Mouse (Mus musculus): ENCODE results near the gene Cenpe. TPM values are rescaled to one million over a fixed set of nuclear protein-coding genes. Genes with fewer than 3 reads are reported as not detected.
"Not testable (repeated sequence)": the region's sequence is repeated elsewhere in the genome, so short reads cannot be mapped to it uniquely, and the experiment has no call there.

Cenpe gene
- polyA plus RNA-seq (2015; fragmentation: Nextera tagmentation; extraction: Ambion mirVana): 14.9 TPM in 2 replicates

DNA sequence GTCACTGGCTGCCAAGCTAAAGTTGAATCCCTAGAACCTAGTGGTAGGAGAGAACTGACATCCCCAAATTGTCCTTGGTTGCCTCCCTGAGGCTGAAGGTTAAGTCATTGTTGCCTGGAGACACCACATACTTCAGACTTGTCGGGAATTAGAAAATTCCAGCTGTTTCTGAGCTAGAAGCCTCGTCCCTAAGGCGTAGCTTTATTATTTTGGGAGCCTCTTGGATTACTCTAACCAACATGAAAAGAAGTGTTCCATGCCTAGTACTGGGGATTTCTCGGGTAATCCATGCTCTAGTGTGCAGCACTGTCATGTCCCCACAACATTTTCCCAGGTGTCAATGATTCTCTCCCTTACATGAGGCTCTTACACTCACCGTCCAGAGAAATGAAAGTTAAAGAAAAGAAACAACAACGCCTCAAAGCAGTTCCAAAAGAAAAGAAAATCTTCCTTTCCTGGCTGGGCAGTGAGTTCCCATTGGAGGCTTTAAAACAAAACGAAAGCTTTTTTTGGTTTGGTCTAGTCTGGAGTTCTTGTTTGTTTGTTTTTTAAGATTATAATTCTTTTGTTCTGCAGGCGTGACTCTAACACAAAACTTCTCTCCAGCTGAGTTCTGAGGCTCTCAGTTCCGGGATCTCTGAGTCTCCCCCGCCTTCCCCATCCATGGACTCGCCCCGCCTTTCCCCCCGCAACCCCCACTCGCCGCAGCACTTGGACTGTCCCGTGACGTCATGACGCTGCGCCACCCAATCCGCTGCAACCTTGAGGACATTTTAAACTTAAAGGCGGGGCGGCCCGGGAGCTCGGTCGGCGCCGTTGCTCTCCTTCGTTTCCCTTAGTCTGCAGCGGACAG, at the start of gene Cenpe:
Gene Cenpe, plus strand, starts transcription at position 733 of the 853 bp plus-strand sequence.
- H3K9me3 ChIP-seq: no peaks in the 10 kb centered on the region
- H3K36me3 ChIP-seq: peaks cover 11% of the 10 kb centered on the region
- H3K9ac ChIP-seq (replicated peaks): peak within 1 kb of the TSS; percentile 71
- H3K27me3 ChIP-seq: no peaks in the 10 kb centered on the region
- 2% methylated on average over 29 of the region's 29 CpGs for WGBS
- no peak within 1 kb of the TSS for H3K27ac ChIP-seq
- H3K4me3 ChIP-seq (replicated peaks): peak within 1 kb of the TSS; percentile 88
- ATAC-seq: peak; percentile 96
- peaks cover 21% of the 10 kb centered on the region for H3K4me1 ChIP-seq (replicated peaks)
- H3K4me2 ChIP-seq (replicated peaks): peak within 1 kb of the TSS; percentile 92

DNA sequence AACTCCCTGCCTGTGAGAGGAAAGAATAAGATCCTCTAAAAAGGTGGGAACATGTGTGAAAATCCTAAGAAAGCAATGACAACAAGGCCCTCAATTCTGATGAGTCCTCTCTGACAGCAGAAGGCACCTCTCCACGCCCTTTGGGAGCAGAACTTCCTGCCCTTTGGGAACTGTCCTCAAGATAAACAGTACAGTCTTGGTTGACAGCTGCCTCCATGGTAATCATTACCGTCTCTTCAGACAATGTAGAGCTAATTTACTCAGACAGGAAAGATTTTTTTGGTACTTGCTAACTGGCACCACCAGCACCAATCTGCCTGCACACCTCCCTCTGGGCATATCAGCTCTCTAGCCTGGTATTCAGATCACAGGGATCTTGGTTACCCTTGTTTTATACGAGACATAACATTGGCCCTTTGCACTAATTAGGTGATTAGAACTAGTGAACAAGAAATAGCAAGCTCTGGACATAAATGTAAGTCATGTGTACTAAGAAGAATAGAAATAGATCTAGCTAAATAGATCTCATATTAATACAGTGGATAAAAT, 40.4 kb upstream of the Cenpe start:
- no peak overlapping the region for H3K4me2 ChIP-seq (replicated peaks)
- no peak overlapping the region for H3K27ac ChIP-seq
- 65% methylated on average over 3 of the region's 3 CpGs for WGBS
- no peaks in the 10 kb centered on the region for H3K9me3 ChIP-seq
- no peak overlapping the region for H3K4me3 ChIP-seq (replicated peaks)
- no peaks in the 10 kb centered on the region for H3K27me3 ChIP-seq
- ATAC-seq: no peak
- H3K9ac ChIP-seq (replicated peaks): no peak overlapping the region
- H3K4me1 ChIP-seq (replicated peaks): no peaks in the 10 kb centered on the region
- no peaks in the 10 kb centered on the region for H3K36me3 ChIP-seq

DNA sequence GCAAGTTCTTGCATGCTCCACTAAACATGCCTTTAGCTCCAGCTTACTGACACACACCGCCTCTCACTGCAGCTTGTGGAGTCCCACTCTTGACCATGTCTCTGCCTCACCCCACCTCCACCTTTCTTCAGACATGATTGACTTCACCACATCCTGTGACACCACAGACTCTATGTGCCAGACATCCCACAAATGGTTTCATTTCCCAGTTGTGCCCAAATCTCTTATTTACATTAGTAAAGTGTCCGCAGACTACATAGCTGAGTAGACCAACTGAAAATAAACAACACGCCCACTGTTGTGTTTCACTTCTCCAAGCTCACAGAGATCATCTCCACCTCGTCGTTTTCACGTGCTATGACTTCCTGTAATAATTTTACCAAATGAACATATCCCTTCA, 20.5 kb upstream of the Cenpe start:
- 90% methylated on average over 6 of the region's 6 CpGs for WGBS

DNA sequence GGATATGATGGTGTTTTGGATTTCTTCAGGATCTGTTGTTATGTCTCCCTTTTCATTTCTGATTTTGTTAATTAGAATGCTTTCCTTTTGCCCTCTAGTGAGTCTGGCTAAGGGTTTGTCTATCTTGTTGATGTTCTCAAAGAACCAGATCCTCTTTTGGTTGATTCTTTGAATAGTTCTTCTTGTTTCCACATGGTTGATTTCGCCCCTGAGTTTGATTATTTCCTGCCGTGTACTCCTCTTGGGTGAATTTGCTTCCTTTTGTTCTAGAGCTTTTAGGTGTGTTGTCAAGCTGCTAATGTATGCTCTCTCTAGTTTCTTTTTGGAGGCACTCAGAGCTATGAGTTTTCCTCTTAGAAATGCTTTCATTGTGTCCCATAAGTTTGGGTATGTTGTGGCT, 14.3 kb upstream of the Cenpe start:
- H3K36me3 ChIP-seq; H3K4me2 ChIP-seq (replicated peaks); H3K27me3 ChIP-seq; H3K9me3 ChIP-seq; H3K27ac ChIP-seq; H3K4me1 ChIP-seq (replicated peaks); ATAC-seq; H3K4me3 ChIP-seq (replicated peaks); H3K9ac ChIP-seq (replicated peaks): not testable (repeated sequence)
- 69% methylated on average over 2 of the region's 2 CpGs for WGBS

More for the DNA sequence above, 20.5 kb upstream of the Cenpe start:
- no peaks in the 10 kb centered on the region for H3K9me3 ChIP-seq
- ATAC-seq: no peak
- no peak overlapping the region for H3K4me2 ChIP-seq (replicated peaks)
- H3K4me1 ChIP-seq (replicated peaks): no peaks in the 10 kb centered on the region
- no peaks in the 10 kb centered on the region for H3K27me3 ChIP-seq
- no peak overlapping the region for H3K4me3 ChIP-seq (replicated peaks)
- no peak overlapping the region for H3K27ac ChIP-seq
- no peak overlapping the region for H3K9ac ChIP-seq (replicated peaks)
- no peaks in the 10 kb centered on the region for H3K36me3 ChIP-seq

DNA sequence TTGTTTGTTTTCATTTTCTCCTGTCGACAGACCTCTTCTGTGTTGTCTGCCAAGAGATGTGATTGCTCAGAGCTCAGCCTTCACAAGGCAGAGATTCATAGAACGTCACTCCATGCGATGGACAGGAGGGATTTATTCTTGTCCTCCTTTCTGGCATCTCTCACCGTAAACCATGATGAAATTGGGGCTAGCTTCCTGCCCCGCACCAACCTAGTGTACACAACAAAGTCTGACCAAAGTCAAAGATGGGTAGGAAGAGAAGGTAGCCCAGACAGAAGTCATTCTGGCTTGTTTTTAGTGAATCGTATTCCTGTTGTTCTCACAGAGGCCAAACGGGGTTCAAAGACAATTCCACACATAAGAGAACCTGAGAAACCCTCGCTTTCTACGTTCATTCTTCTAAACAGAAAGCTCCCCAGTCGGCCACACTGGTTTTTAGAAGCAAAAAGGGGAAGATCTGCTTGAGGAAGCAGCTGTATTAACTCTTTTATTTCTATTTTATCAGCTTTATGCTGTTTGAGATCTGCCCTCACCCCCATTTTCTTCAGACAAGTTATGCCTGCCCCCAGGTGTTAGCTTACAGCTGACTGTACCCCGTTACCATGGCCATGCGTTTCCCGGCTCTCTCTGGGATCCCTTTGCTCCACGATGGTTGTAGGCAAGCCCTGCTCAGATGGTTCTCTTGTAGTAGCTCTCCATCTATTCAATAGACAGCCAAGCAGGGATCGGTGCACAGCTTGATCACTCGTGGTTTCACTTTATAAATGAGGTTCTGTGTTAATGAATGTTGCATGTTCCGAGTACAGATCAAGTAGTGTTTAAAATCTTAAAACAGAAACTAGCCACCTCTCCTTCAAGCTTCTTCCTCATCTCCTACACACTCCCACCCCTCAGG, 11.7 kb upstream of the Cenpe start:
- H3K9ac ChIP-seq (replicated peaks): no peak overlapping the region
- H3K27ac ChIP-seq: no peak overlapping the region
- H3K36me3 ChIP-seq: no peaks in the 10 kb centered on the region
- H3K9me3 ChIP-seq: no peaks in the 10 kb centered on the region
- H3K27me3 ChIP-seq: no peaks in the 10 kb centered on the region
- ATAC-seq: no peak
- no peak overlapping the region for H3K4me2 ChIP-seq (replicated peaks)
- 89% methylated on average over 17 of the region's 17 CpGs for WGBS
- no peaks in the 10 kb centered on the region for H3K4me1 ChIP-seq (replicated peaks)
- no peak overlapping the region for H3K4me3 ChIP-seq (replicated peaks)

DNA sequence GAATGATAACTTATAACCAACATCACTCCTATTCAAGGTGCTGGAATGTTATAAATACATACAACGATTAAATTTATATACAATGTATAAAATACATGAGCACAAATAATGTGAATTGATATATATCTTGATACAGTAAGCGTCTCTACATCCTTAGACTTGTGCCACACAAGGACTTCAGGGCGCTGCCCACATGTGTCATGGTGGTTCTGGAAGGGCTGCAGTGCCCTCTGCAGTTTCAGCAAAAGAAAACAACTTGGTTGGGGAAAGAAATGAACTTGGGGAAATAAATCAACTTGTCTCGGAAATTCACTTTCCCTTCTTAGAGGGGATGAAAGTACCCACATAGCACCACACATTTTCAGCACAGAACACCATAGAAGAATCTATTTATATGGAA, 5.7 kb upstream of the Cenpe start:
- Histone ChIP-seq H3K36me3 (no peaks in the 10 kb centered on the region), H3K27me3 (no peaks in the 10 kb centered on the region), H3K9me3 (no peaks in the 10 kb centered on the region), H3K4me1 (replicated peaks) (peaks cover under 1% of the 10 kb centered on the region; the same call in 1 of the 2 replicates), H3K4me2 (replicated peaks) (no peak overlapping the region), H3K4me3 (replicated peaks) (no peak overlapping the region), H3K9ac (replicated peaks) (no peak overlapping the region), H3K27ac (no peak overlapping the region)
- ATAC-seq: 0 out of 2 replicates have a peak, but pooled peaks have one; percentile 58
- 47% methylated on average over 4 of the region's 4 CpGs for WGBS

DNA sequence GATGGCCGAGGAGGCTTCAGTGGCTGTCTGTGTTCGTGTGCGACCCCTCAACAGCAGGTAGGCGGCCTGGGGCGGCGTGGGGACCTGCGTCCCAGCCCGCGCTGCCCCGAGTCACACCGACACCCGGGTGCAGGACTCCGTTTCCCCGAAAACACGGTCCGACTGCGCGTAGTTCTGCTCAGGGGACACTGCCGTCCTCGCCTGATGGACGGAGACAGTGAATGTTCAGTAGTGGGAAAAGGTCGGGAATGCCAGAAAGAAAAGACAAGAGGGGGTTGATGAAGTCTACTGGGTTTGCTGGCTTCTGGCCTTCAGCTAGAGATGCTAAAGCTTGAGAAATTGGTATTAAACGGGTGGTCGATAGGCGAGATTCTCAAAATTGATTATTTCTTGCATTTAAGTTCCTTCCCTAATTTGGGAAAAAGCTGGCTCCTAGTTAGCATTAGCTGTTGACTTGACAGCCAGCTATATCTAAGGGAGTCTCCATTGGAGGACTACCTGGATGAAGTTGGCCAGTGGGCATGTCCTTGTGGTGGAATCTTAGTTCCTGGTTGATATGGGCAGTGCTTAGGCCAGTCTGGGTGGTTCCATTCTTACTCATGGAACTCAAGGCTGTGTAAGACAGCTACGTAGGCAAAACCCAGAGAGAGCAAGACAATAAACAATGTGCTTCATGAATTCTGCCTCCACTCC, 467 bp downstream of the Cenpe start:
- under 1% methylated on average over 25 of the region's 26 CpGs for WGBS
- peaks cover 21% of the 10 kb centered on the region for H3K4me1 ChIP-seq (replicated peaks)
- peak overlapping the region; percentile 92 for H3K4me2 ChIP-seq (replicated peaks)
- H3K9ac ChIP-seq (replicated peaks): peak overlapping the region; percentile 71
- no peaks in the 10 kb centered on the region for H3K27me3 ChIP-seq
- H3K4me3 ChIP-seq (replicated peaks): peak overlapping the region; percentile 88
- peaks cover 11% of the 10 kb centered on the region for H3K36me3 ChIP-seq
- 0 out of 2 replicates have a peak, but pooled peaks have one; percentile 29 for ATAC-seq
- no peak overlapping the region for H3K27ac ChIP-seq
- no peaks in the 10 kb centered on the region for H3K9me3 ChIP-seq

DNA sequence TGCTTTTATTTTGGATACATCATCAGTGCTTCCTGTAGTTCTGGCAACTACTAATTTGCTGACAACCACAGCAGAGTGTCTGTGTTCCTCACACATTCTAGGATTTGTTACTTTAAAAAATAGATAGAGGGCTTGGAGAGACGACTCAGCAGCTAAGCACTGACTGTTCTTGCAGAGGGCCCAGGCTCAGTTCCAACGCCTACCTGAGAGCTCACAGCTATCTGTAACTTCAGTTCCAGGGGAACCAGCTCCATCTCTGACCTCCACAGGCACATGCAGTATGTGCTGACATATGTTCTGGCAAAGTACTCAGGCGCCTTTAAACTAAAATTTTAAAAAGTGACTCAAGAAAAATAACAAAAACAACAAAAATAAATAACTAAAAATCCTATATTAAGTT, 19.7 kb downstream of the Cenpe start:
- Histone ChIP-seq H3K27me3 (no peaks in the 10 kb centered on the region), H3K4me3 (replicated peaks) (no peak overlapping the region), H3K4me1 (replicated peaks) (no peaks in the 10 kb centered on the region), H3K36me3 (peaks cover 53% of the 10 kb centered on the region), H3K9ac (replicated peaks) (no peak overlapping the region), H3K9me3 (no peaks in the 10 kb centered on the region), H3K27ac (no peak overlapping the region), H3K4me2 (replicated peaks) (no peak overlapping the region)
- 89% methylated on average over 3 of the region's 3 CpGs for WGBS
- no peak for ATAC-seq

DNA sequence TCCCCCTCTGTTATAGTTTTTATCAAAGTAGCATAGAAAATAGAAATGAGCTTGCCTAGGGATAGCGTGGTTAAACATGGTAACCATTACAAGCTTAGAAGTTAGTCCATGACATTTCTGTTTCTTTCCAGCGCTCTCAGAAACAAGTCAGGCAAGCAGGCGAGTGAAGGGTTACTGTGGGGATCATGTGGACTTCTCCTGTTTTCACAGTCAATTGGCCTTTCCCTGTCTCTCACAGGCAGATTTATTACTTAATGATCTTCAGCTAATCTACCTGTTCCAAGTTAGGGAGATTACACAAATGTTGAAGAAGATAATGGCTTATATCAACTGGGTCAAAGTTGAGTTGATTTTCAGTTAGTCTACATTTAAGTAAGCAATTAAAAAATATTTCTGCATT, 20.1 kb downstream of the Cenpe start:
- ATAC-seq: no peak
- H3K4me1 ChIP-seq (replicated peaks): no peaks in the 10 kb centered on the region
- H3K9ac ChIP-seq (replicated peaks): no peak overlapping the region
- H3K4me2 ChIP-seq (replicated peaks): no peak overlapping the region
- no peaks in the 10 kb centered on the region for H3K27me3 ChIP-seq
- no peak overlapping the region for H3K4me3 ChIP-seq (replicated peaks)
- no peaks in the 10 kb centered on the region for H3K9me3 ChIP-seq
- peaks cover 55% of the 10 kb centered on the region for H3K36me3 ChIP-seq
- no peak overlapping the region for H3K27ac ChIP-seq
- 89% methylated on average over 3 of the region's 3 CpGs for WGBS

DNA sequence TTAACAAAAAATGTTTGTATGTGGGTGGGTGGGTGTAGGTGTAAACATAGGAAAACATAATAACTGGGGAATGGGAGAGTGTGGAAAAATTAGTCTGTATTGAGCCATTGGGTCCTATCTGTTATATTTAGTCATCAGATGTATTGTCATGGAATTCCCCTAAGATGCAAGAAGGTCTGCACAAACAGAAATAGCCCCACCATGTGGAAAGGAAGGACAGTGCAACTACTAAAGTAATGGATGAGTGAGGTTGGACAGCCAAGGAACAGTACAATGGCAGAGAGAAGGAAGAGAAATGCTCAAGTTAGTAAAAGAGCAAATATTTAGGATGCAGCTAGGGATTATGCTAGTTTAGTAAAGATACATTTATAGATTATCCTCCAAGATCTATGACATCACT, 33.4 kb downstream of the Cenpe start:
- no peak overlapping the region for H3K4me3 ChIP-seq (replicated peaks)
- no peaks in the 10 kb centered on the region for H3K9me3 ChIP-seq
- H3K9ac ChIP-seq (replicated peaks): no peak overlapping the region
- peaks cover 55% of the 10 kb centered on the region for H3K36me3 ChIP-seq
- H3K27ac ChIP-seq: no peak overlapping the region
- no peak overlapping the region for H3K4me2 ChIP-seq (replicated peaks)
- ATAC-seq: no peak
- no peaks in the 10 kb centered on the region for H3K4me1 ChIP-seq (replicated peaks)
- no peaks in the 10 kb centered on the region for H3K27me3 ChIP-seq

DNA sequence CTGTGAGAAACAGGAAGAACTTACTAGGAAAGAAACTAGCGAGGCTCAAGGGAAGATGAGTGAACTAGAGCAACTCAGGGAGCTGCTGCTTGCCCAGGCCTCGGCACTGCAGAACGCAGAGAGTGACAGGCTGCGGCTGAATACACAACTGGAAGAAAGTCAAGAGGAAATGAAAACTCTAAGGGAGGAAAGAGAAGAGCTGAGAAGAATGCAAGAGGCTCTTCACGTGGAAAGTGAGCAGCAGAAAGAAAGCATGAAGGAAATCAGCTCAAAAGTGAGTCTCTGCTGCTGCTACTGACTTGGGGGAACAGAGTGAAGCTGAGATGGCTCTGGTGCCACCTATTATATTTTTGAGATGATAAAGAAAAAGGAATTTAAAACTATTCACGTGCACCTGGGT, 34.5 kb downstream of the Cenpe start:
- no peaks in the 10 kb centered on the region for H3K27me3 ChIP-seq
- no peak overlapping the region for H3K27ac ChIP-seq
- H3K4me1 ChIP-seq (replicated peaks): no peaks in the 10 kb centered on the region
- H3K4me3 ChIP-seq (replicated peaks): no peak overlapping the region
- no peak overlapping the region for H3K9ac ChIP-seq (replicated peaks)
- H3K9me3 ChIP-seq: no peaks in the 10 kb centered on the region
- peaks cover 55% of the 10 kb centered on the region for H3K36me3 ChIP-seq
- no peak for ATAC-seq
- no peak overlapping the region for H3K4me2 ChIP-seq (replicated peaks)
- WGBS: 94% methylated on average over 6 of the region's 6 CpGs
